In genomic region chr1:134854325-134854982, GRCm38 (mm10) we compare ENCODE assay signal across 9 mouse cellular contexts.
DNase-seq lines count a peak whose midpoint lies in the region; ATAC-seq and TF ChIP-seq lines count a peak whose summit lies in the region.
"Had no signal": no experiment of that assay in that cellular context is flagged by ENCODE, and none has a peak within 500 bp of the region (broad histone marks: within the 10 kb centered on the region; RNA-seq: fewer than 3 reads in every experiment).

No protein-coding gene starts in this region.

- H3K4me1 ChIP-seq in hindbrain, embryonic 14.5 days (replicated peaks; ENCODE audit: control insufficient read depth, insufficient read depth, low read length): 0 out of 2 replicates have a peak, but pooled peaks cover 4% of the 10 kb centered on the region
- H3K4me1 ChIP-seq in hindbrain, embryonic 16.5 days (ENCODE audit: control insufficient read depth, insufficient read depth, low read depth, low read length): peaks cover 4% of the 10 kb centered on the region
- peaks cover 1% of the 10 kb centered on the region; the same call in 1 of the 2 replicates for H3K4me1 ChIP-seq in cortical plate, adult 2 months (ENCODE audit: control insufficient read depth, insufficient read depth, low read length)
- H3K4me1 ChIP-seq in heart, embryonic 13.5 days: peaks cover 19% of the 10 kb centered on the region
- no peaks in the 10 kb centered on the region for H3K4me1 ChIP-seq in midbrain, embryonic 16.5 days (ENCODE audit: control insufficient read depth, insufficient read depth, low read length)

- no peaks in the 10 kb centered on the region for H3K9me3 ChIP-seq in hindbrain, embryonic 14.5 days (ENCODE audit: control insufficient read depth, low read length)
- no peaks in the 10 kb centered on the region for H3K9me3 ChIP-seq in hindbrain, embryonic 16.5 days (ENCODE audit: control insufficient read depth, low read length)
- H3K9me3 ChIP-seq in heart, embryonic 13.5 days: no peaks in the 10 kb centered on the region
- H3K9me3 ChIP-seq in midbrain, embryonic 16.5 days (replicated peaks; ENCODE audit: control insufficient read depth, low read length, poor library complexity, severe bottlenecking): no peaks in the 10 kb centered on the region

- 97% methylated on average over 1 of the region's 1 CpGs for WGBS in hindbrain, embryonic 14.5 days
- 81% methylated on average over 1 of the region's 1 CpGs for WGBS in hindbrain, embryonic 16.5 days
- 67% methylated on average over 1 of the region's 1 CpGs for WGBS in heart, embryonic 13.5 days
- 91% methylated on average over 1 of the region's 1 CpGs for WGBS in midbrain, embryonic 16.5 days

- H3K4me2 ChIP-seq in hindbrain, embryonic 14.5 days (replicated peaks): no peak overlapping the region
- H3K4me2 ChIP-seq in hindbrain, embryonic 16.5 days (ENCODE audit: low read length): no peak overlapping the region
- H3K4me2 ChIP-seq in heart, embryonic 13.5 days: no peak overlapping the region
- H3K4me2 ChIP-seq in midbrain, embryonic 16.5 days (ENCODE audit: low read length): no peak overlapping the region

- peak; percentile 90 for DNase-seq in hindbrain, embryonic 14.5 days (ENCODE audit: low spot score)
- peak; percentile 75 for DNase-seq in adipocyte (ENCODE audit: low spot score)
- peak; percentile 83 to 88 for DNase-seq in left cerebral cortex, adult 18-20 months (ENCODE audit: low spot score in 2 of 2)
- DNase-seq in spleen, postnatal 4 days (ENCODE audit: low spot score in 2 of 2): peak; percentile 73 to 89

- no peak overlapping the region for H3K4me3 ChIP-seq in hindbrain, embryonic 14.5 days (replicated peaks; ENCODE audit: low read length)
- H3K4me3 ChIP-seq in hindbrain, embryonic 16.5 days (ENCODE audit: low read length): no peak overlapping the region
- H3K4me3 ChIP-seq in cortical plate, adult 2 months (ENCODE audit: insufficient read depth, low read length): no peak overlapping the region
- H3K4me3 ChIP-seq in heart, embryonic 13.5 days: no peak overlapping the region
- H3K4me3 ChIP-seq in midbrain, embryonic 16.5 days (ENCODE audit: low read depth, low read length): no peak overlapping the region
- H3K4me3 ChIP-seq: myocyte had no signal

- no peak for ATAC-seq in hindbrain, embryonic 14.5 days (ENCODE audit: low FRiP score)
- no peak for ATAC-seq in hindbrain, embryonic 16.5 days
- ATAC-seq in heart, embryonic 13.5 days (ENCODE audit: extremely low read depth, insufficient number of reproducible peaks, low FRiP score, low TSS enrichment): no peak
- peak; percentile 45; the same call in 1 of the 2 replicates for ATAC-seq in midbrain, embryonic 16.5 days

- no peak overlapping the region for H3K9ac ChIP-seq in hindbrain, embryonic 14.5 days
- no peak overlapping the region for H3K9ac ChIP-seq in hindbrain, embryonic 16.5 days (ENCODE audit: low read depth, low read length)
- no peak overlapping the region for H3K9ac ChIP-seq in heart, embryonic 13.5 days
- no peak overlapping the region for H3K9ac ChIP-seq in midbrain, embryonic 16.5 days (ENCODE audit: low read depth, low read length)

- no peak overlapping the region for H3K27ac ChIP-seq in hindbrain, embryonic 14.5 days
- H3K27ac ChIP-seq in hindbrain, embryonic 16.5 days (ENCODE audit: low read depth, low read length): no peak overlapping the region
- H3K27ac ChIP-seq in cortical plate, adult 2 months (ENCODE audit: insufficient read depth, low read length): no peak overlapping the region
- 0 out of 2 replicates have a peak overlapping the region, but pooled peaks have one; percentile 20 for H3K27ac ChIP-seq in heart, embryonic 13.5 days (replicated peaks)
- H3K27ac ChIP-seq in midbrain, embryonic 16.5 days (ENCODE audit: low read length): no peak overlapping the region

- no peaks in the 10 kb centered on the region; the same call in 1 of the 2 replicates for H3K36me3 ChIP-seq in hindbrain, embryonic 14.5 days (replicated peaks; ENCODE audit: control insufficient read depth, insufficient read depth)
- H3K36me3 ChIP-seq in hindbrain, embryonic 16.5 days (ENCODE audit: control insufficient read depth, insufficient read depth, low read length): no peaks in the 10 kb centered on the region
- H3K36me3 ChIP-seq in heart, embryonic 13.5 days: peaks cover 38% of the 10 kb centered on the region
- H3K36me3 ChIP-seq in midbrain, embryonic 16.5 days (ENCODE audit: control insufficient read depth, insufficient read depth, low read length): no peaks in the 10 kb centered on the region

- TF ChIP-seq CTCF in cortical plate, adult 2 months (IDR thresholded peaks at IDR 0.05; ENCODE audit: extremely low read depth, insufficient read depth, low read length): peak; percentile 67; the same call in 1 of the 2 replicates

- H3K27me3 ChIP-seq in hindbrain, embryonic 14.5 days (ENCODE audit: control insufficient read depth, insufficient read depth, low read length): no peaks in the 10 kb centered on the region
- no peaks in the 10 kb centered on the region for H3K27me3 ChIP-seq in hindbrain, embryonic 16.5 days (replicated peaks; ENCODE audit: control insufficient read depth, insufficient read depth, low read length)
- H3K27me3 ChIP-seq in heart, embryonic 13.5 days (replicated peaks): no peaks in the 10 kb centered on the region
- no peaks in the 10 kb centered on the region for H3K27me3 ChIP-seq in midbrain, embryonic 16.5 days (ENCODE audit: control insufficient read depth, insufficient read depth, low read depth, low read length)

- TF ChIP-seq POLR2A in cortical plate, adult 2 months (IDR thresholded peaks at IDR 0.05; ENCODE audit: extremely low read depth, insufficient read depth, low read length): no peak
